Mouse (Mus musculus): ENCODE results near the gene Sbp.

GRCm38 (mm10) chr17:23969231-23969630, 27.8 kb downstream of the Sbp start:
- TF ChIP-seq CTCF (IDR thresholded peaks at IDR 0.05; ENCODE audit: low read depth) (peak; percentile 83), EP300 (IDR thresholded peaks at IDR 0.05; ENCODE audit: low read depth) (no peak)
